Mouse (Mus musculus) limb, embryonic 14.5 days (tissue): ENCODE measurements at regions not wholly inside any gene's neighbourhood (a gene's known extent, or its start where the extent isn't known, plus 50 kb on each side); places are given as distances from the start of the nearest gene placed in this dataset.

ENCODE experiments used
- ATAC-seq: fragments of 200-750 bp; cut with Nextera tagmentation; 2 replicates; pipeline ENCODE4 v1.8.0; 2017; ENCODE audit warnings: low read depth, moderate number of reproducible peaks, moderate TSS enrichment; ENCODE audit not compliant: low FRiP score
- DNase-seq: peaks from one replicate; pipeline ENCODE4 v3.0.0-alpha.2; 2015; ENCODE audit warnings: low spot score
- H3K27ac ChIP-seq: fragments of 300-500 bp; sonication (generic); replicated peaks from 2 replicates; pipeline ENCODE4 v1.5.1; 2014; ENCODE audit warnings: low read depth, mild to moderate bottlenecking, low read length, moderate library complexity, mixed read lengths
- H3K27me3 ChIP-seq: fragments of 300-500 bp; sonication (generic); 2 replicates; pipeline ENCODE4 v1.6.1; 2014; ENCODE audit warnings: low read length, mixed read lengths; ENCODE audit not compliant: control insufficient read depth, insufficient read depth
- H3K36me3 ChIP-seq: fragments of 300-500 bp; sonication (generic); 2 replicates; pipeline ENCODE4 v1.6.1; 2014; ENCODE audit warnings: mild to moderate bottlenecking, low read length, moderate library complexity, mixed read lengths; ENCODE audit not compliant: control insufficient read depth, insufficient read depth
- H3K4me1 ChIP-seq: fragments of 300-500 bp; sonication (generic); 2 replicates; pipeline ENCODE4 v1.6.1; 2014; ENCODE audit warnings: antibody characterized with exemption, low read length, mixed read lengths; ENCODE audit not compliant: control insufficient read depth, insufficient read depth
- H3K4me2 ChIP-seq: fragments of 300-500 bp; sonication (generic); replicated peaks from 2 replicates; pipeline ENCODE4 v1.6.1; 2014; ENCODE audit warnings: low read depth, mild to moderate bottlenecking, low read length, moderate library complexity; ENCODE audit not compliant: severe bottlenecking
- H3K4me3 ChIP-seq: fragments of 300-500 bp; sonication (generic); replicated peaks from 2 replicates; pipeline ENCODE4 v1.5.1; 2014; ENCODE audit warnings: low read length
- H3K9ac ChIP-seq: fragments of 300-500 bp; sonication (generic); 2 replicates; pipeline ENCODE4 v1.6.1; 2014; ENCODE audit warnings: mild to moderate bottlenecking, low read depth, low read length, moderate library complexity; ENCODE audit not compliant: severe bottlenecking
- H3K9me3 ChIP-seq: fragments of 300-500 bp; sonication (generic); 2 replicates; pipeline ENCODE4 v1.6.1; 2016; ENCODE audit warnings: low read length; ENCODE audit not compliant: control insufficient read depth
- POLR2A ChIP-seq: fragments of 200-500 bp; IDR thresholded peaks from 2 replicates; pipeline ENCODE4 v1.8.0; 2012; ENCODE audit warnings: inconsistent platforms, mild to moderate bottlenecking, moderate library complexity, borderline replicate concordance; ENCODE audit not compliant: insufficient read depth, insufficient read length; ENCODE audit errors: extremely low read depth
- WGBS: fragments of 180-500 bp; shearing (Covaris S2); extraction: QIAGEN DNeasy Blood & Tissue Kit; methylation state at CpG from one replicate; pipeline ENCODE4 v1.1.7; 2014; 5-methylcytosine and 5-hydroxymethylcytosine counted together

- TF ChIP-seq POLR2A: no peak
- ATAC-seq (no peak), DNase-seq (no peak)
- no peak overlapping the region for H3K27ac ChIP-seq
- H3K4me1 ChIP-seq: no peaks in the 10 kb centered on the region
- H3K4me3 ChIP-seq: no peak overlapping the region
- no peaks in the 10 kb centered on the region for H3K9me3 ChIP-seq
- H3K36me3 ChIP-seq: no peaks in the 10 kb centered on the region
- no peak overlapping the region for H3K4me2 ChIP-seq
- H3K9ac ChIP-seq: no peak overlapping the region
- WGBS: 81% methylated on average over 1 of the region's 1 CpGs
- no peaks in the 10 kb centered on the region for H3K27me3 ChIP-seq
Observed at GRCm38 (mm10) chr15:93953548-93953947, 357.9 kb upstream of the Prickle1 start.

- H3K4me1 ChIP-seq: no peaks in the 10 kb centered on the region
- H3K27me3 ChIP-seq: no peaks in the 10 kb centered on the region
- ATAC-seq: no peak
- H3K36me3 ChIP-seq: no peaks in the 10 kb centered on the region
- H3K9me3 ChIP-seq: no peaks in the 10 kb centered on the region
- no peak overlapping the region for H3K27ac ChIP-seq
- no peak overlapping the region for H3K4me2 ChIP-seq
- WGBS: 94% methylated on average over 1 of the region's 1 CpGs
- no peak overlapping the region for H3K9ac ChIP-seq
- H3K4me3 ChIP-seq: no peak overlapping the region
- no peak for DNase-seq
- no peak for TF ChIP-seq POLR2A
Observed at GRCm38 (mm10) chr15:93950441-93950840, 354.8 kb upstream of the Prickle1 start.

DNA sequence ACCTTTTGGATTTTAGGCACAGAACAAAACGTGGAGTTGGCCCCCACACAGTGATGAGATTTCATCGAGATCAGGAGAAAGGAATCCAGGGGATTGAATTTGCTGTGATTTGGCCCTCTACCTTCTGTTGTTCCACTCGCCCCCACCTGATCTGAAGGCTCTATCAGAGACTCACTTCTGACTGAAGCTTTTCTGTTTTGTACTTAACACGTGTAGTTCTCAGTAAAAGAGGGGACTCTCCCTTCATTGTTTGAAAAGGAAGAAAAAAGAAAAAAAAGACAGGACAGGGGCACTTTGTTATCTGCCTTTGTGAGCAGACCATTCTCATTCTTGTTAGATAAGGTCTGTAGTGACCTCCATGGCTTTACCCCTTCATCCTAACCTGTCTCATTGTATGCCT lies 353.2 kb upstream of the Prickle1 start:
- no peak for TF ChIP-seq POLR2A
- Histone ChIP-seq H3K36me3 (no peaks in the 10 kb centered on the region), H3K4me2 (no peak overlapping the region), H3K27me3 (no peaks in the 10 kb centered on the region), H3K4me3 (no peak overlapping the region), H3K9me3 (no peaks in the 10 kb centered on the region), H3K27ac (no peak overlapping the region), H3K9ac (no peak overlapping the region), H3K4me1 (no peaks in the 10 kb centered on the region)
- DNase-seq (no peak), ATAC-seq (no peak)
- 81% methylated on average over 4 of the region's 4 CpGs for WGBS

DNA sequence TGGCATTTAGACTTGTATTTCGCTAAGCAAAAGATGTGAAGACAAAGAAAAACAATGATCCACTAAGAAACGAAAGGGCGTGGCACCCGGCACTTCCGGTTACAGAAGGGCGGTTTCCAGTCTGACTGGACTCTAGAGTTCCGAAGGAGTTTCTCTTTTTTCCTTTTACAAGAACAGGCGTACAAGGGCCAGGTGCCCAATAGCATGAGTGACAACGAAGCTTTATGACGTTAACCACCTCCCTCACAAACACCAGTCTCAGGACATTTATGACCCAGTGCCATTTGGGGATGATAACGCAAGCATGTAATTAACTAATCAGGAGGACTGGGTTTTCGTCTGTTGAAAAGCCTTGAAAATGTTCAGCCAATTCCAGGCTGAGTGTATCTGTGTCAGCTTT lies 347.9 kb upstream of the Prickle1 start:
- DNase-seq (no peak), ATAC-seq (no peak)
- TF ChIP-seq POLR2A: no peak
- no peak overlapping the region for H3K9ac ChIP-seq
- H3K4me3 ChIP-seq: no peak overlapping the region
- H3K36me3 ChIP-seq: no peaks in the 10 kb centered on the region
- H3K9me3 ChIP-seq: no peaks in the 10 kb centered on the region
- WGBS: 57% methylated on average over 12 of the region's 12 CpGs
- H3K4me1 ChIP-seq: no peaks in the 10 kb centered on the region
- H3K27me3 ChIP-seq: no peaks in the 10 kb centered on the region
- no peak overlapping the region for H3K4me2 ChIP-seq
- H3K27ac ChIP-seq: no peak overlapping the region

DNA sequence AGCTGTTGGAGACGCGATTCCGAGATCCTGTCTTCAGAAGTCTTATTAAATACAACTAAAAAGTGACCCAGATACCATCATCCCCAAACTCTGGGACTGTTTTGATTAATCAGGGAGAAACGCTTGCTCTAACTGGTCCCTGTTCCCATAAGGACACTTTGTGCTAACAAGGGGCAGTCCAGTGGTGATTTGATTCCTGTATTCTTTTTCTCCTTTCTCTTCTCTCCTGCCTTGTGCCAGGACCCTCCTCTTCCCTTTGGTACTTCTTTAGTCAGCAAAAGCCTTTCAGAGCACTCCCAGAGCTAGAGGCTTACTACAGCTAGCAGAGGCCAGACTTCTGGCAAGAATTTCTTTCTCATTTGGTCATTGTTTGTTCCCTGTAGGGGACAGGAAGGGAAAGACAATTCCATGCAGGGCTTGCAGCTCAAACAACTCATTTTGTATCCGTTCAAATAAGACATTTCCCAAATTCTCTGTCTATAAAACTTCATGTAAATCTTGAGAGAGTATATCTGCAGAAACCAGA lies 337.3 kb upstream of the Prickle1 start:
- H3K4me1 ChIP-seq: peaks cover 17% of the 10 kb centered on the region
- H3K4me3 ChIP-seq: no peak overlapping the region
- H3K9ac ChIP-seq: no peak overlapping the region
- WGBS: 43% methylated on average over 5 of the region's 5 CpGs
- H3K9me3 ChIP-seq: no peaks in the 10 kb centered on the region
- DNase-seq (peak; percentile 56), ATAC-seq (no peak)
- H3K27me3 ChIP-seq: no peaks in the 10 kb centered on the region
- H3K4me2 ChIP-seq: no peak overlapping the region
- peak overlapping the region; percentile 34 for H3K27ac ChIP-seq
- TF ChIP-seq POLR2A: no peak
- H3K36me3 ChIP-seq: no peaks in the 10 kb centered on the region

DNA sequence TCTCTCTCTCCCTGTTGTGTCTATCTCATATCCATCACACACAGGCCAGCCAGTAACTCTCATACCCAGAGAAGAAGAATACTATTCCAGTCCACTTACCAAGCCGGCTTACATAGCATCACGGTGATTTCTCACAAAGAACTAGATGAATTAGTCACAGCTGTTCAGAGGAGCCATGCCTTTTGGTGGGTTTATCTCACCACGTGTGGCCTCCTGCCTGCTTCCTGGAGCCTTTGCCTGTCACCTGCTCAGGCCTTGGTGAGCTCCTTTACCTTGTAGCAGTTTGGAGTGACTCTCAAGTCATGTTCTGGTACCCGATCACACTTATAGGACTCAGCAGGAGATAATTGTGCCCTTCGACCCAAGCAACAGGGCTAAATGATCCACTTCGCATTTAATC lies 331.2 kb upstream of the Prickle1 start:
- H3K9me3 ChIP-seq: no peaks in the 10 kb centered on the region
- H3K4me1 ChIP-seq: peaks cover 29% of the 10 kb centered on the region
- no peaks in the 10 kb centered on the region for H3K27me3 ChIP-seq
- H3K4me3 ChIP-seq: no peak overlapping the region
- H3K4me2 ChIP-seq: no peak overlapping the region
- no peak overlapping the region for H3K9ac ChIP-seq
- ATAC-seq (no peak), DNase-seq (no peak)
- WGBS: 23% methylated on average over 6 of the region's 6 CpGs
- H3K27ac ChIP-seq: no peak overlapping the region
- TF ChIP-seq POLR2A: no peak
- H3K36me3 ChIP-seq: no peaks in the 10 kb centered on the region
